Mouse (Mus musculus) hindbrain, embryonic 15.5 days (tissue): ENCODE measurements around the gene Ndufaf7. TPM values are rescaled to one million over a fixed set of nuclear protein-coding genes. Genes with fewer than 3 reads are reported as not detected.

ENCODE experiments used
- ATAC-seq: fragments of 200-750 bp; cut with Nextera tagmentation; 2 replicates; pipeline ENCODE4 v1.8.0; 2017; ENCODE audit warnings: low read depth, moderate number of reproducible peaks, moderate TSS enrichment; ENCODE audit not compliant: low FRiP score
- H3K27ac ChIP-seq: fragments of 300-500 bp; sonication (generic); replicated peaks from 2 replicates; pipeline ENCODE4 v1.5.1; 2015; ENCODE audit warnings: mild to moderate bottlenecking, inconsistent platforms
- H3K27me3 ChIP-seq: fragments of 300-500 bp; sonication (generic); 2 replicates; pipeline ENCODE4 v1.6.1; 2015; ENCODE audit warnings: control low read depth, inconsistent platforms
- H3K36me3 ChIP-seq: fragments of 300-500 bp; sonication (generic); 2 replicates; pipeline ENCODE4 v1.6.1; 2015; ENCODE audit warnings: control low read depth, inconsistent platforms
- H3K4me1 ChIP-seq: fragments of 300-500 bp; sonication (generic); replicated peaks from 2 replicates; pipeline ENCODE4 v1.6.1; 2015; ENCODE audit warnings: control low read depth, inconsistent platforms
- H3K4me2 ChIP-seq: fragments of 300-500 bp; sonication (generic); 2 replicates; pipeline ENCODE4 v1.6.1; 2015; ENCODE audit warnings: moderate library complexity, mild to moderate bottlenecking, inconsistent platforms
- H3K4me3 ChIP-seq: fragments of 300-500 bp; sonication (generic); 2 replicates; pipeline ENCODE4 v1.5.1; 2015; ENCODE audit warnings: mild to moderate bottlenecking, inconsistent platforms
- H3K9ac ChIP-seq: fragments of 300-500 bp; sonication (generic); 2 replicates; pipeline ENCODE4 v1.6.1; 2015; ENCODE audit warnings: inconsistent platforms
- H3K9me3 ChIP-seq: fragments of 300-500 bp; sonication (generic); 2 replicates; pipeline ENCODE4 v1.6.1; 2016; ENCODE audit warnings: control low read depth, inconsistent platforms
- WGBS: fragments of 180-500 bp; shearing (Covaris S2); methylation state at CpG from one replicate; pipeline ENCODE4 v1.1.7; 2015; 5-methylcytosine and 5-hydroxymethylcytosine counted together
- polyA plus RNA-seq: library from polyadenylated mRNA; unstranded; fragments of >200 nt; fragmentation: Nextera tagmentation; extraction: Ambion mirVana; gene quantifications from 2 replicates; pipeline ENCODE4 v1.2.1, GENCODE M21; 2015

Gene Ndufaf7
- 58.8 and 62.1 TPM in 2 replicates for polyA plus RNA-seq

- peak; percentile 100 for ATAC-seq
- WGBS: under 1% methylated on average over 45 of the region's 45 CpGs
- no peaks in the 10 kb centered on the region for H3K9me3 ChIP-seq
- H3K4me1 ChIP-seq: peaks cover 35% of the 10 kb centered on the region
- H3K4me3 ChIP-seq: peak within 1 kb of the TSS; percentile 85
- H3K27me3 ChIP-seq: no peaks in the 10 kb centered on the region
- H3K4me2 ChIP-seq: peak within 1 kb of the TSS; percentile 78
- H3K9ac ChIP-seq: peak within 1 kb of the TSS; percentile 72
- peaks cover 39% of the 10 kb centered on the region for H3K36me3 ChIP-seq
- peak within 1 kb of the TSS; percentile 66 for H3K27ac ChIP-seq
Observed at GRCm38 (mm10) chr17:78936466-78937228, at the start of gene Ndufaf7, which contains the start of gene Cebpz. Gene Ndufaf7 (plus strand): TSS chr17:78937136. Gene Cebpz (minus strand): TSS chr17:78937066.

DNA sequence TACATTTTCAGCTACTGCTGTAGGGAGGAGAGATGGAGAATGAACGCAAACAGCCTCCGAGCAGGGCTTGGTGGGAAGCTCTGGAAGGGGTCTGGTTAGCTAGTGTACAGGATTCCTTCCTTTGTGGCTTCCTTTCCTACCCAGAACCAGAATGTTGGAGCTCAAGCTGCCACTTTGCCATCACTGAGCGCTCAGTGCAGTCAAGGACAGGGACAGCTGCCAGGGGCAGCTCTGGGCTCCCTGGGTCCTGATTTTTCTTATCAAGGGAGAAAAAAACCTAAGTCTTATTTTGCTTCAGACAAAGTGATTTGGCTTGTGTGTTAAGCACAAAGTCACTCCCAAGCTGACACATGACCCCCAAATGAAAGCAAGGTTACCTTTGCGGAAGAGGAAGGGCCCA is 48.4 kb upstream of the Ndufaf7 start:
- no peaks in the 10 kb centered on the region for H3K4me1 ChIP-seq
- 80% methylated on average over 4 of the region's 4 CpGs for WGBS
- H3K27me3 ChIP-seq: no peaks in the 10 kb centered on the region
- H3K9me3 ChIP-seq: no peaks in the 10 kb centered on the region
- no peaks in the 10 kb centered on the region for H3K36me3 ChIP-seq
- ATAC-seq: no peak
- H3K4me3 ChIP-seq: no peak overlapping the region
- H3K4me2 ChIP-seq: no peak overlapping the region
- no peak overlapping the region for H3K27ac ChIP-seq
- no peak overlapping the region for H3K9ac ChIP-seq

DNA sequence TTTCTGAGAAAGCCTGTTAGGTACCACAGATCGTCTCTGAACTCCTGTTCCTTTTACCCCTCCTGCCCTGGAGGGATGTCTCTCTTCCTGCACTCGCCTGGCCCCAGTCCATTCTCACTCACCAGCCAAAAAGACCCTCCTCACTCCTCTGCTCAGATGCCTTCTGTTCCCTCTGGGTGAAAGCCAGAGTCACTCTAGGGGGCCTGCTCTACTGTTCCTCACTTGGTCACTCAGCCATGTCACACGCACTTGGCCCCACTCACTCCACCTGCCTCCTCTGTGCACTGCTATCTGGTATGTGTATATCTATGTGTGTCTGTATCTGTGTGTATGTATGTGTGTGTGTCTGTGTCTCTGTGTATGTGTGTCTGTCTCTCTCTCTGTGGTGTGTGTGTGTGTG is 47.8 kb upstream of the Ndufaf7 start:
- no peak overlapping the region for H3K4me3 ChIP-seq
- ATAC-seq: peak; percentile 78; the same call in 1 of the 2 replicates

DNA sequence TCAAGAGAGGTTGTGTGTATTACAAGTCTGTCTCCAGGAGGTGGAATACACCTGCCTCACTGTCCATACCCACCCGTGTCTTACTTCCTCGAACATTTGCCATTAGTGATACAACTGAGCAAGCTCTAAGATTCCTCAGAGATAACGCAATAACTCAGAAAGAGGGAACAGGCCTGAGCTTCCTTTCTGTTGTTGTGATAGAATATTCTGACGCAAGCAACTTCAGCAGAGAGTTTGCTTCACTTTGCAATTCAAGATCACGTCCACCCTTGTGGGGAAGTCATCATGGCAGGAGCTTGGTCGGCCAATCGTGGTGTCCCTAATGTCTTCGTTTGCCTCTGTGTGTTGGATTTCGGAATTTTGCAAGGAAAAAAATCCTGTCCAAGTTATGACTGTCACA is 45.9 kb upstream of the Ndufaf7 start:
- no peak overlapping the region for H3K4me2 ChIP-seq
- no peak for ATAC-seq
- no peak overlapping the region for H3K4me3 ChIP-seq
- H3K4me1 ChIP-seq: no peaks in the 10 kb centered on the region
- H3K27me3 ChIP-seq: no peaks in the 10 kb centered on the region
- no peaks in the 10 kb centered on the region for H3K9me3 ChIP-seq
- H3K36me3 ChIP-seq: no peaks in the 10 kb centered on the region
- no peak overlapping the region for H3K9ac ChIP-seq
- no peak overlapping the region for H3K27ac ChIP-seq
- 86% methylated on average over 9 of the region's 9 CpGs for WGBS

More for the DNA sequence above, 47.8 kb upstream of the Ndufaf7 start:
- H3K27ac ChIP-seq: no peak overlapping the region
- no peaks in the 10 kb centered on the region for H3K4me1 ChIP-seq
- no peak overlapping the region for H3K4me2 ChIP-seq
- 51% methylated on average over 3 of the region's 3 CpGs for WGBS
- no peak overlapping the region for H3K9ac ChIP-seq
- H3K36me3 ChIP-seq: no peaks in the 10 kb centered on the region
- H3K27me3 ChIP-seq: no peaks in the 10 kb centered on the region
- H3K9me3 ChIP-seq: no peaks in the 10 kb centered on the region

DNA sequence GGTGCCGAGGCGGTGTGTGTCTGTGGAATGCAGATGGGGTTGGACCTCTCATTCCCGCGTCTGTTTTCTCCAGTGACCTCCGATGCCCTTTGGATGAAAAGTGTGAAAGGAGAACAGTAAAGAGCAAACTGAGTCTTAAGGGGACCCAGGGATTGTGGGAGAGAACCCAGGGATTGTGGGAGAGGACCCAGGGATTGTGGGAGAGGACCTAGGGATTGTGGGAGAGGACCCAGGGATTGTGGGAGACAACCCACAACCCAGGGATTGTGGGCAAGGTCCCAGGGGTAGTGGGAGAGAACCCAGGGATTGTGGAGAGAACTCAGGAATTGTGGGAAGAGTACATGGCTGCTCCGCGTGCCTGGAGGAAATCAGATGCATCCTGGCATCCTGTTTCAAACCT is 41.9 kb upstream of the Ndufaf7 start:
- Histone ChIP-seq H3K36me3 (no peaks in the 10 kb centered on the region), H3K9ac (no peak overlapping the region), H3K4me3 (no peak overlapping the region), H3K4me1 (no peaks in the 10 kb centered on the region), H3K4me2 (no peak overlapping the region), H3K27ac (no peak overlapping the region), H3K27me3 (no peaks in the 10 kb centered on the region), H3K9me3 (no peaks in the 10 kb centered on the region)
- 85% methylated on average over 7 of the region's 7 CpGs for WGBS
- ATAC-seq: no peak

GRCm38 (mm10) chr17:78895394-78895793 is 41.5 kb upstream of the Ndufaf7 start:
- H3K27me3 ChIP-seq: no peaks in the 10 kb centered on the region
- no peaks in the 10 kb centered on the region for H3K9me3 ChIP-seq
- H3K4me1 ChIP-seq: no peaks in the 10 kb centered on the region
- ATAC-seq: no peak
- 41% methylated on average over 8 of the region's 8 CpGs for WGBS
- no peak overlapping the region for H3K27ac ChIP-seq
- peak overlapping the region; percentile 28 for H3K4me2 ChIP-seq
- no peak overlapping the region for H3K4me3 ChIP-seq
- H3K36me3 ChIP-seq: no peaks in the 10 kb centered on the region
- no peak overlapping the region for H3K9ac ChIP-seq

DNA sequence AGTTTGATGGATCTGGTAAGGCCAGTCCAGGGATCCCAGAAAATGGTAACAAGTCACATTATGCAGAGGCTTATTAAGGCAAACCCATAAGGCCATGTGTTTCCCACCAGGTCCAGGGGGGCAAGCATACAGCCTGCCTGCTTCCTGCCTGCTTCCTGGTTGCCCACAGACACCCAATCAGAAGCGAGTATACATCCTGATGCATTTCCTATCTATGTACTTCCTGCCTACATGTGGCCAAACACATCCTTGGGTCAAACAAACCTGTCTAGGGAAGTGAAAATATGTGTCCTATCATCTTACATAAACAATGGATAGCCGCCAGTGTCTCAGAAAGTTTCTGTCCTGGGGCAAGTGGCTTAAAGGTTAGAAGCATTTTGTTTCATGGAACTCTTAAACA is 33.8 kb upstream of the Ndufaf7 start:
- no peaks in the 10 kb centered on the region for H3K4me1 ChIP-seq
- no peak overlapping the region for H3K4me2 ChIP-seq
- no peaks in the 10 kb centered on the region for H3K27me3 ChIP-seq
- H3K9ac ChIP-seq: no peak overlapping the region
- H3K36me3 ChIP-seq: no peaks in the 10 kb centered on the region
- ATAC-seq: no peak
- WGBS: 87% methylated on average over 2 of the region's 2 CpGs
- no peak overlapping the region for H3K27ac ChIP-seq
- H3K9me3 ChIP-seq: no peaks in the 10 kb centered on the region
- H3K4me3 ChIP-seq: no peak overlapping the region

GRCm38 (mm10) chr17:78906892-78907291 is 30.0 kb upstream of the Ndufaf7 start, which contains the start of gene Sult6b1:
Gene Sult6b1 (minus strand): TSS chr17:78906992.
- Histone ChIP-seq H3K9me3 (no peaks in the 10 kb centered on the region), H3K27ac (no peak within 1 kb of the TSS), H3K4me1 (no peaks in the 10 kb centered on the region), H3K4me3 (no peak within 1 kb of the TSS), H3K27me3 (no peaks in the 10 kb centered on the region), H3K36me3 (no peaks in the 10 kb centered on the region), H3K9ac (no peak within 1 kb of the TSS), H3K4me2 (no peak within 1 kb of the TSS)
- ATAC-seq: no peak
- WGBS: 92% methylated on average over 5 of the region's 5 CpGs

GRCm38 (mm10) chr17:78909374-78909773 is 27.6 kb upstream of the Ndufaf7 start:
- 78% methylated on average over 2 of the region's 2 CpGs for WGBS

GRCm38 (mm10) chr17:78912861-78913281 is 24.1 kb upstream of the Ndufaf7 start:
- WGBS: 35% methylated on average over 6 of the region's 6 CpGs
- Histone ChIP-seq H3K4me3 (peak overlapping the region; percentile 42), H3K4me2 (peak overlapping the region; percentile 55), H3K9ac (peak overlapping the region; percentile 34), H3K27me3 (no peaks in the 10 kb centered on the region), H3K27ac (peak overlapping the region; percentile 72), H3K4me1 (peaks cover 16% of the 10 kb centered on the region), H3K9me3 (no peaks in the 10 kb centered on the region), H3K36me3 (no peaks in the 10 kb centered on the region)
- ATAC-seq: peak; percentile 65

More at GRCm38 (mm10) chr17:78909374-78909773, 27.6 kb upstream of the Ndufaf7 start:
- H3K9ac ChIP-seq: no peak overlapping the region
- H3K27ac ChIP-seq: no peak overlapping the region
- H3K4me1 ChIP-seq: no peaks in the 10 kb centered on the region
- no peaks in the 10 kb centered on the region for H3K36me3 ChIP-seq
- no peak overlapping the region for H3K4me2 ChIP-seq
- H3K4me3 ChIP-seq: no peak overlapping the region
- ATAC-seq: no peak
- H3K9me3 ChIP-seq: no peaks in the 10 kb centered on the region
- H3K27me3 ChIP-seq: no peaks in the 10 kb centered on the region

DNA sequence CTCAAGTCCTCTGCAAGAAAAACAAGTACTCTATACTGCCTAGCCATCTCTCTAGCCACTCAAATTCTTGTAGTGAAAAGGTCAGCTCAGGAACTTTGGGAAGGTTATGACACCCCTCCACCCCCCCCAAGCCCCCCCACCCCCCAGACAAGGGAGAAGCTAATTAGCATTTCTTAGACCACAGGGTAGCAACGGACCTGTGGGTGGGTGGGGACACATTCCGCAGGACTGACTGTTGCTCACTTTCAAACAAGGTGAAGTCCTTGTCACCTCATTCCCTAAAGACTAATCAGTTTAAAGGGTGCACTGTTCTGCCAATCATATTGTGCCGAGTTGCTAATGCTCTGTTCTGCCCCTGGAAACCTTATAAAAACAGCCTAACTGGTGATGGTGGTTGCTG is 23.0 kb upstream of the Ndufaf7 start:
- Histone ChIP-seq H3K27ac (no peak overlapping the region), H3K36me3 (0 out of 2 replicates have a peak, but pooled peaks cover 3% of the 10 kb centered on the region), H3K4me1 (peaks cover 16% of the 10 kb centered on the region), H3K4me3 (no peak overlapping the region), H3K9ac (no peak overlapping the region), H3K4me2 (no peak overlapping the region), H3K27me3 (no peaks in the 10 kb centered on the region), H3K9me3 (no peaks in the 10 kb centered on the region)
- WGBS: 65% methylated on average over 3 of the region's 3 CpGs
- no peak for ATAC-seq

GRCm38 (mm10) chr17:78915772-78916171 is 21.2 kb upstream of the Ndufaf7 start:
- Histone ChIP-seq H3K4me3 (peak overlapping the region; percentile 75), H3K36me3 (peaks cover 17% of the 10 kb centered on the region), H3K9me3 (no peaks in the 10 kb centered on the region), H3K4me1 (peaks cover 16% of the 10 kb centered on the region), H3K9ac (peak overlapping the region; percentile 70), H3K4me2 (peak overlapping the region; percentile 90), H3K27me3 (no peaks in the 10 kb centered on the region), H3K27ac (peak overlapping the region; percentile 88)
- WGBS: 49% methylated on average over 6 of the region's 6 CpGs
- no peak; the same call in 1 of the 2 replicates for ATAC-seq
